Mouse (Mus musculus) gastrocnemius, adult 18-20 months (tissue): Measurements from ENCODE around the gene Sh2b3. TPM values are rescaled to one million over a fixed set of nuclear protein-coding genes. Genes with fewer than 3 reads are reported as not detected.

ENCODE experiments used
- DNase-seq: peaks from one replicate; pipeline ENCODE4 v3.0.0; 2021; ENCODE audit warnings: low spot score
- total RNA-seq, 2 experiments: library from RNA; stranded (reverse); gene quantifications; 2 replicates each; pipeline ENCODE4 v1.2.3; 2021

Sh2b3 gene
- total RNA-seq, 2 experiments from 2014 or later = 11.4 to 13.0 TPM

GRCm38 (mm10) chr5:121824121-121824520, 13.3 kb downstream of the Sh2b3 start:
- no peak for DNase-seq

DNA sequence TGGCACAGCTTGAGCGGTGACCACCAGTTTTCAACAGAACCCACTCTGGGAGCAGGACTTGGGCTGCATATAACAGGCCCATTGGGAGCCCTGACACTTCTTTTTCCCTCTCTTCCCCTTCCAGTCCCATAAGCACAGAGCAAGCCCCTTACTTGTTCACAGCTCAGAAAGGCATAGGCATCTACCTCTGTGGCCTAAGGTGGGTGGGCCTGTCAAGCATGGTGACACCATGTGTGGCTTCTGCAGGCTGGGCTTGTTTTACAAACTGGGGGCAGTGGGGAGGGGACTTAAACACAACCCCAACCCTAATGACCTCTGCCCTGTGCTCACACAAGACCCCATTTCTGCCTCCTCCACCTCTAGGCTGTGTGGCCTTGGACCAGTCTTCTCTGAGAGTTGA, 13.8 kb downstream of the Sh2b3 start:
- DNase-seq = no peak

DNA sequence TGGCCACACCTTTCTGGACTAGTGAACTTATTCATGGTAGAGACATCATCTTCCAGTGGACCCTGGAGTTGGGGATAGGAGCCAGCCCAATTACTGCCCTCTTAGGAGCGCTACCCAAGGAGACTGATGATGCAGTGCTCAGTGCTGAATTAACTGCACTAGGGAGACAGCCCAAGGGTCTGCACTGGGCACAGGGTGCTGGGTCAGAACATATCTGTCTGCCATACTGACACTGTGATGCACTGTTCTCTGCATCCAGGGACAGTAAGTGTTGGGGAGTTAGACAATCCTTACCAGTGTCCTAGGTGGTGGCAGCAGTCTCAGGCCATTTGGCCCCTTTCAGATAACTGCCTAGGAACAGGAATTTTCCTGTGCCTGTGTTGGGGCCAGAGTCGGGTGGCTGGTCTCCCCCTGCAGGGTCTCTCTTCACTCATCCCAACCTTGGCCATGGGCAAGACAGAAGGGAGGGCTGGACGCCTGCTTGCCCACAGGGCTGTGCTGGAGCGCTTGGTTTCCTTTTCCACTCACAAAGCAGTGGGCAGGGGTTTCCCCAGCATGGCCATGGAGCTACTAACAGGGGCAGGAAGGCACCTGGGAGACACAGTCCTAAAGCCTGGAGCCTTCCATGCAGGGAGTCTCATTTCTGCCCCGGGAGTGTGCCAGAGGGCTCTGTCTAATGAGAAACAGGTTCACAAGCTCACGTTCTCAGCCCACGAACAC, 14.5 kb downstream of the Sh2b3 start:
- no peak for DNase-seq

- DNase-seq = no peak
These were observed 15.9 kb downstream of the Sh2b3 start for GRCm38 (mm10) chr5:121821552-121821951.

DNA sequence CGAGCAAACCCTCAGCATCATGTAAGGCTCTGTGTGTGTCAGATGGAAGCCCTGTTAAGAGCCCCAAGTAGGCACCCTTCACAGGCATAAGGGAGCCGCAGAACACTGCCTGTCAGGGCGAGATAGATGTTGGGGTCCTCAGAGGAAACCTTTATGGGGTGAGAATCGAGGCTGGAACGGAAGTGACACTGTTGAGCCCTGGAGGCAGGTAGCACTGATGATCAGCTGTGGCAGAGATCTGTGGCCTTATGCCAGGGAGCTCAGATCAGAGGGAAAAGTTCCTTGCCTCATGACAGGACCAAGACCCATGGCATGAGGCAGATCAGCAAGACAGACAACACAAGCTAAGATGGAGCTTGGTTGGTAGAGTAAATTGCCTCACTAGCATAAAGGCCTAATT, 16.3 kb downstream of the Sh2b3 start:
- no peak for DNase-seq

DNA sequence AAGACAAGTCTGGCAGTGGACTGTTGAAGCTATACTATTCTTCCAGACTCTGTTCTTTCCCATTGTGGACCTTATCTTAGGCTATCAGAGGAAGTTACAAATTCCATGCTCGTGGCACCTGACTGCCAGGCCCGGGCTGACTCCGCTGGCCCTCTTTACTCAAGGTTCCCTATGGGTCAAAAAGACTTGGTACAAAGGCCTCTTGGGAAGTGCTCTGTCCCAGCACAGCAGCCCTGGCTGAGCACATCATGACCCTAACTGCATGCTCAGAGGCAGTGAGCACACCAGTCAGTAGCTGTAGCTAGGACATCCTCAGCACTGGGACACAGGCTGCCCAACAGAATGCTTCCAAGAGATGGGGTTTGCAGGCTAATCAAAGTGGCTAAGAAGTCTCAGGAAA, 16.8 kb downstream of the Sh2b3 start:
- no peak for DNase-seq

GRCm38 (mm10) chr5:121820161-121820560, 17.3 kb downstream of the Sh2b3 start:
- DNase-seq = no peak

DNA sequence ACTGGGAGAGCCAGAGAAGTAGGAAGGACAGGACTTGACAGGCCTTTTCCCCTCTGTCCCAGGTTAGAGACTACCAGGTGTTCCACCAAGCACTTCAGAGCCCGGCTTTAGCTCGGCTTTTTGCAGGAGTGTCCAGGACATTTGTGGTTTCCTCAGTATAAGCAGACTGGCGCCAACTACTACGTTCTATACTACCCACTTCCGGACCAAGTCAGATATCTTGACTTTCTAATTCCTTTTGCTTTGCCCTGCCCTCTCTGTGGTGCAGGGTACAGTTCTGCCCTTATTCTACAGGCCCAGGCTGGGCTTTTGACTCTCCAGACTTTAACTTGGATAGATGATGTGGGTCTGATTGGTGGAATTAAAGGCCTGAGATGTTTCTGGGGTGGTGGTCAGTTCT, 17.9 kb downstream of the Sh2b3 start:
- no peak for DNase-seq

- no peak for DNase-seq
These were observed 18.6 kb downstream of the Sh2b3 start for GRCm38 (mm10) chr5:121818862-121819261.

DNA sequence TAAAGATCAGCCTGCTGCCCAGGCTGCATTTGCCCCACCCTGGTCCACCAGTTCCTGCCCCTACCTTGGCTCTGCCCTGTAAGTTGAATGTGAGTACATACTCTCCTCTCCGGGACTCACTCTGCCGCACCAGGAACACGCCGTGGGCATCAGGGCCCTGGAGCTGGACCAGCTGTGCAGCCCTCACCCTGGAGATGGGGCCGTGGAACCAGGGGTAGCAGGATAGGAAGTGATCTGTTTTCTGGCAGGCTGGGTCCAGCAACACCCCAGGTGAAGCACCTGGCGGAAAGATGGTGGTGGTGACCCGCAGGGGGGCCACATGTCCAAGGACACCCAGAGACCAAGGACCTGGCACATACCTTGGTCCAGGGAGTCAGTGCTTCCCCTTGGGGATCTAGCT, 19.0 kb downstream of the Sh2b3 start:
- DNase-seq = no peak

GRCm38 (mm10) chr5:121817551-121817950, 19.9 kb downstream of the Sh2b3 start:
- no peak for DNase-seq

GRCm38 (mm10) chr5:121816611-121817010, 20.8 kb downstream of the Sh2b3 start:
- DNase-seq = no peak

GRCm38 (mm10) chr5:121815867-121816380, 21.5 kb downstream of the Sh2b3 start:
- no peak for DNase-seq

GRCm38 (mm10) chr5:121815067-121815466, 22.4 kb downstream of the Sh2b3 start:
- peak; percentile 81 for DNase-seq

GRCm38 (mm10) chr5:121813744-121814143, 23.7 kb downstream of the Sh2b3 start:
- DNase-seq = no peak

GRCm38 (mm10) chr5:121812526-121813243, 24.8 kb downstream of the Sh2b3 start:
- no peak for DNase-seq

- no peak for DNase-seq
These were observed 25.9 kb downstream of the Sh2b3 start for GRCm38 (mm10) chr5:121811485-121811931.

DNA sequence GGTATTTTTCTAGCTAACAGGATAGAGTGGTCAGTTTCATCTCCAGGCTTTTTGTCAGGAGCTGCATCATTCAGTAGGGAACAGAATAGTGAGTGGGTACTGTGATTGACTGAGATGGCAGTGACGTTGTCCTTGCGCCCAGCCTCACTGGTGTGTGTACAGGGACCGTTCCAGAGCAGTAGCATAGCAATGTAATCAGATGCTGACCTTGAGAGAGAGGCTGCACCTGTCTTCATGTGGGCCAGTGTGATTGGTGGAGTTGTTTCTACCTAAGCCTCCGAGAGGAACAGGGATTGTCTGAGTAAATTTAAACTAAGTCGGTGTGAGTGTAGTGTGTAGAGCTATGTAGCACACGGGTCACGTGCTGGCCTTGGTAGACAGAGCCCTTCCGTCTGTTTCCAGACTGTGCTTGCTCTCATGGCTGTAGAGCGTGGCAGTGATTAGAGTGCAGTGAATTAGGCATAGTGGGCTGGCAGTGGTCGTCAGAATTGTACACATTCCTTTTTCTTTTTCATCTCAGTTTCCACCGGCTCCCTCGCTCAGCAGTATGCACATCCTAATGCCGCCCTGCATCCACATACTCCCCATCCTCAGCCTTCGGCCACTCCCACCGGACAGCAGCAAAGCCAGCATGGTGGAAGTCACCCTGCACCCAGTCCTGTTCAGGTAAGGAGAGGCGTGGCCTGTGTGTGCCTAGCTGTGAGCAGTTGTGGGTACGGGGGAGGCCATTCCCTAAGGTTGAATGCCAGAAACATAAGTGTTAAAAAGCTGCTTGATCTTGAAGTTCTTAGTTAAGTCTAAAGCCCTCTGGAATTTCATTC, 26.9 kb downstream of the Sh2b3 start:
- DNase-seq = no peak

- no peak for DNase-seq
These were observed 27.7 kb downstream of the Sh2b3 start for GRCm38 (mm10) chr5:121809667-121810224.

GRCm38 (mm10) chr5:121808202-121808601, 29.2 kb downstream of the Sh2b3 start:
- no peak for DNase-seq

- peak; percentile 42 for DNase-seq
These were observed 30.3 kb downstream of the Sh2b3 start for GRCm38 (mm10) chr5:121807186-121807585.

GRCm38 (mm10) chr5:121798447-121798846, 39.0 kb downstream of the Sh2b3 start:
- DNase-seq = no peak
